Mouse (Mus musculus): Measurements from ENCODE around the gene Prima1. TPM values are rescaled to one million over a fixed set of nuclear protein-coding genes. Genes with fewer than 3 reads are reported as not detected.
A peak's percentile ranks its signal among the peaks of the same experiment; 100 is the strongest.

Prima1 gene
- polyA plus RNA-seq (2014; fragmentation: Nextera tagmentation; extraction: Ambion mirVana) = 0.57 and 1.9 TPM in 2 replicates

GRCm38 (mm10) chr12:103242083-103242581, at the start of gene Prima1:
Prima1 (minus strand) TSS chr12:103242150.
- peak within 1 kb of the TSS; percentile 79 for H3K9ac ChIP-seq (ENCODE audit: low read depth, low read length)
- 0% methylated on average over 37 of the region's 54 CpGs for WGBS
- DNase-seq (ENCODE audit: low spot score) = peak; percentile 92
- no peaks in the 10 kb centered on the region; the same call in 1 of the 2 replicates for H3K4me1 ChIP-seq (ENCODE audit: control insufficient read depth, insufficient read depth, low read length)
- peaks cover 16% of the 10 kb centered on the region; the same call in 1 of the 2 replicates for H3K27me3 ChIP-seq (replicated peaks; ENCODE audit: control insufficient read depth, insufficient read depth, low read length)
- H3K36me3 ChIP-seq (ENCODE audit: control insufficient read depth, insufficient read depth, low read length) = no peaks in the 10 kb centered on the region
- H3K27ac ChIP-seq (replicated peaks; ENCODE audit: low read depth, low read length) = peak within 1 kb of the TSS; percentile 71
- peak within 1 kb of the TSS; percentile 73 for H3K4me3 ChIP-seq (ENCODE audit: low read depth, low read length)
- peak within 1 kb of the TSS; percentile 94 for H3K4me2 ChIP-seq (ENCODE audit: low read depth, low read length)
- ATAC-seq (ENCODE audit: low read depth) = peak; percentile 91
- H3K9me3 ChIP-seq (ENCODE audit: control insufficient read depth, low read length) = no peaks in the 10 kb centered on the region

- 59% methylated on average over 4 of the region's 4 CpGs for WGBS
- ATAC-seq (ENCODE audit: low read depth) = no peak
- no peaks in the 10 kb centered on the region for H3K9me3 ChIP-seq (ENCODE audit: control insufficient read depth, low read length)
These were observed 45.3 kb upstream of the Prima1 start for GRCm38 (mm10) chr12:103287276-103287675.

GRCm38 (mm10) chr12:103283411-103283810, 41.5 kb upstream of the Prima1 start:
- no peaks in the 10 kb centered on the region for H3K27me3 ChIP-seq (replicated peaks; ENCODE audit: control insufficient read depth, insufficient read depth, low read length)
- DNase-seq (ENCODE audit: low spot score) (no peak), ATAC-seq (ENCODE audit: low read depth) (no peak)
- H3K9ac ChIP-seq (ENCODE audit: low read depth, low read length) = no peak overlapping the region
- WGBS = 74% methylated on average over 3 of the region's 3 CpGs
- no peak overlapping the region for H3K27ac ChIP-seq (replicated peaks; ENCODE audit: low read depth, low read length)
- no peaks in the 10 kb centered on the region for H3K9me3 ChIP-seq (ENCODE audit: control insufficient read depth, low read length)
- no peaks in the 10 kb centered on the region for H3K36me3 ChIP-seq (ENCODE audit: control insufficient read depth, insufficient read depth, low read length)
- no peak overlapping the region for H3K4me3 ChIP-seq (ENCODE audit: low read depth, low read length)
- no peaks in the 10 kb centered on the region for H3K4me1 ChIP-seq (ENCODE audit: control insufficient read depth, insufficient read depth, low read length)
- no peak overlapping the region for H3K4me2 ChIP-seq (ENCODE audit: low read depth, low read length)

More at GRCm38 (mm10) chr12:103287276-103287675, 45.3 kb upstream of the Prima1 start:
- H3K36me3 ChIP-seq (ENCODE audit: control insufficient read depth, insufficient read depth, low read length) = no peaks in the 10 kb centered on the region
- DNase-seq (ENCODE audit: low spot score) = no peak
- H3K9ac ChIP-seq (ENCODE audit: low read depth, low read length) = no peak overlapping the region
- no peaks in the 10 kb centered on the region for H3K4me1 ChIP-seq (ENCODE audit: control insufficient read depth, insufficient read depth, low read length)
- H3K27ac ChIP-seq (replicated peaks; ENCODE audit: low read depth, low read length) = no peak overlapping the region
- no peak overlapping the region for H3K4me2 ChIP-seq (ENCODE audit: low read depth, low read length)
- no peak overlapping the region for H3K4me3 ChIP-seq (ENCODE audit: low read depth, low read length)
- H3K27me3 ChIP-seq (replicated peaks; ENCODE audit: control insufficient read depth, insufficient read depth, low read length) = no peaks in the 10 kb centered on the region

- Histone ChIP-seq H3K4me2 (ENCODE audit: low read depth, low read length) (no peak overlapping the region), H3K4me3 (ENCODE audit: low read depth, low read length) (no peak overlapping the region), H3K36me3 (ENCODE audit: control insufficient read depth, insufficient read depth, low read length) (no peaks in the 10 kb centered on the region), H3K9ac (ENCODE audit: low read depth, low read length) (no peak overlapping the region), H3K27me3 (replicated peaks; ENCODE audit: control insufficient read depth, insufficient read depth, low read length) (no peaks in the 10 kb centered on the region), H3K27ac (replicated peaks; ENCODE audit: low read depth, low read length) (no peak overlapping the region), H3K9me3 (ENCODE audit: control insufficient read depth, low read length) (0 out of 2 replicates have a peak, but pooled peaks cover 1% of the 10 kb centered on the region), H3K4me1 (ENCODE audit: control insufficient read depth, insufficient read depth, low read length) (no peaks in the 10 kb centered on the region)
- 66% methylated on average over 6 of the region's 6 CpGs for WGBS
- DNase-seq (ENCODE audit: low spot score) (no peak), ATAC-seq (ENCODE audit: low read depth) (no peak)
These were observed 41.0 kb upstream of the Prima1 start for GRCm38 (mm10) chr12:103282936-103283335.

- Histone ChIP-seq H3K27ac (replicated peaks; ENCODE audit: low read depth, low read length) (no peak overlapping the region), H3K9me3 (ENCODE audit: control insufficient read depth, low read length) (0 out of 2 replicates have a peak, but pooled peaks cover 4% of the 10 kb centered on the region), H3K9ac (ENCODE audit: low read depth, low read length) (no peak overlapping the region), H3K4me1 (ENCODE audit: control insufficient read depth, insufficient read depth, low read length) (no peaks in the 10 kb centered on the region), H3K27me3 (replicated peaks; ENCODE audit: control insufficient read depth, insufficient read depth, low read length) (no peaks in the 10 kb centered on the region), H3K36me3 (ENCODE audit: control insufficient read depth, insufficient read depth, low read length) (no peaks in the 10 kb centered on the region), H3K4me3 (ENCODE audit: low read depth, low read length) (no peak overlapping the region), H3K4me2 (ENCODE audit: low read depth, low read length) (no peak overlapping the region)
- 61% methylated on average over 4 of the region's 4 CpGs for WGBS
- ATAC-seq (ENCODE audit: low read depth) (no peak), DNase-seq (ENCODE audit: low spot score) (peak; percentile 29)
These were observed 40.0 kb upstream of the Prima1 start for GRCm38 (mm10) chr12:103281912-103282311.

- DNase-seq (ENCODE audit: low spot score) (no peak), ATAC-seq (ENCODE audit: low read depth) (no peak)
- Histone ChIP-seq H3K4me2 (ENCODE audit: low read depth, low read length) (no peak overlapping the region), H3K9me3 (ENCODE audit: control insufficient read depth, low read length) (0 out of 2 replicates have a peak, but pooled peaks cover 4% of the 10 kb centered on the region), H3K4me1 (ENCODE audit: control insufficient read depth, insufficient read depth, low read length) (no peaks in the 10 kb centered on the region), H3K27ac (replicated peaks; ENCODE audit: low read depth, low read length) (no peak overlapping the region), H3K4me3 (ENCODE audit: low read depth, low read length) (no peak overlapping the region), H3K9ac (ENCODE audit: low read depth, low read length) (no peak overlapping the region), H3K27me3 (replicated peaks; ENCODE audit: control insufficient read depth, insufficient read depth, low read length) (no peaks in the 10 kb centered on the region), H3K36me3 (ENCODE audit: control insufficient read depth, insufficient read depth, low read length) (no peaks in the 10 kb centered on the region)
- 43% methylated on average over 2 of the region's 2 CpGs for WGBS
These were observed 39.5 kb upstream of the Prima1 start for GRCm38 (mm10) chr12:103281491-103281890.

GRCm38 (mm10) chr12:103276422-103276821, 34.5 kb upstream of the Prima1 start:
- Histone ChIP-seq H3K9me3 (ENCODE audit: control insufficient read depth, low read length) (0 out of 2 replicates have a peak, but pooled peaks cover 4% of the 10 kb centered on the region), H3K9ac (ENCODE audit: low read depth, low read length) (no peak overlapping the region), H3K36me3 (ENCODE audit: control insufficient read depth, insufficient read depth, low read length) (no peaks in the 10 kb centered on the region), H3K27me3 (replicated peaks; ENCODE audit: control insufficient read depth, insufficient read depth, low read length) (no peaks in the 10 kb centered on the region), H3K4me2 (ENCODE audit: low read depth, low read length) (no peak overlapping the region), H3K27ac (replicated peaks; ENCODE audit: low read depth, low read length) (no peak overlapping the region), H3K4me1 (ENCODE audit: control insufficient read depth, insufficient read depth, low read length) (no peaks in the 10 kb centered on the region), H3K4me3 (ENCODE audit: low read depth, low read length) (no peak overlapping the region)
- no peak for DNase-seq (ENCODE audit: low spot score)
- ATAC-seq (ENCODE audit: low read depth) = no peak
- 74% methylated on average over 4 of the region's 4 CpGs for WGBS

- ATAC-seq (ENCODE audit: low read depth) (no peak), DNase-seq (ENCODE audit: low spot score) (no peak)
- H3K4me2 ChIP-seq (ENCODE audit: low read depth, low read length) = no peak overlapping the region
- H3K9ac ChIP-seq (ENCODE audit: low read depth, low read length) = no peak overlapping the region
- 90% methylated on average over 2 of the region's 2 CpGs for WGBS
- no peaks in the 10 kb centered on the region for H3K36me3 ChIP-seq (ENCODE audit: control insufficient read depth, insufficient read depth, low read length)
- no peaks in the 10 kb centered on the region for H3K27me3 ChIP-seq (replicated peaks; ENCODE audit: control insufficient read depth, insufficient read depth, low read length)
- 0 out of 2 replicates have a peak, but pooled peaks cover 4% of the 10 kb centered on the region for H3K9me3 ChIP-seq (ENCODE audit: control insufficient read depth, low read length)
- no peak overlapping the region for H3K27ac ChIP-seq (replicated peaks; ENCODE audit: low read depth, low read length)
- no peak overlapping the region for H3K4me3 ChIP-seq (ENCODE audit: low read depth, low read length)
- H3K4me1 ChIP-seq (ENCODE audit: control insufficient read depth, insufficient read depth, low read length) = no peaks in the 10 kb centered on the region
These were observed 31.8 kb upstream of the Prima1 start for GRCm38 (mm10) chr12:103273732-103274131.

GRCm38 (mm10) chr12:103273051-103273450, 31.1 kb upstream of the Prima1 start:
- peak; percentile 8 for DNase-seq (ENCODE audit: low spot score)
- no peaks in the 10 kb centered on the region for H3K36me3 ChIP-seq (ENCODE audit: control insufficient read depth, insufficient read depth, low read length)
- H3K27me3 ChIP-seq (replicated peaks; ENCODE audit: control insufficient read depth, insufficient read depth, low read length) = no peaks in the 10 kb centered on the region
- H3K4me2 ChIP-seq (ENCODE audit: low read depth, low read length) = no peak overlapping the region
- 0 out of 2 replicates have a peak, but pooled peaks cover 4% of the 10 kb centered on the region for H3K9me3 ChIP-seq (ENCODE audit: control insufficient read depth, low read length)
- no peak overlapping the region for H3K4me3 ChIP-seq (ENCODE audit: low read depth, low read length)
- 64% methylated on average over 6 of the region's 6 CpGs for WGBS
- no peak overlapping the region for H3K9ac ChIP-seq (ENCODE audit: low read depth, low read length)
- ATAC-seq (ENCODE audit: low read depth) = no peak
- H3K4me1 ChIP-seq (ENCODE audit: control insufficient read depth, insufficient read depth, low read length) = no peaks in the 10 kb centered on the region
- no peak overlapping the region for H3K27ac ChIP-seq (replicated peaks; ENCODE audit: low read depth, low read length)
